Mouse (Mus musculus): ENCODE results near the gene Klc4.

Gene Klc4

GRCm38 (mm10) chr17:46589635-46590314, 56.0 kb downstream of the Klc4 start:
- DNase-seq (ENCODE audit: inconsistent ontology term), result no peak

DNA sequence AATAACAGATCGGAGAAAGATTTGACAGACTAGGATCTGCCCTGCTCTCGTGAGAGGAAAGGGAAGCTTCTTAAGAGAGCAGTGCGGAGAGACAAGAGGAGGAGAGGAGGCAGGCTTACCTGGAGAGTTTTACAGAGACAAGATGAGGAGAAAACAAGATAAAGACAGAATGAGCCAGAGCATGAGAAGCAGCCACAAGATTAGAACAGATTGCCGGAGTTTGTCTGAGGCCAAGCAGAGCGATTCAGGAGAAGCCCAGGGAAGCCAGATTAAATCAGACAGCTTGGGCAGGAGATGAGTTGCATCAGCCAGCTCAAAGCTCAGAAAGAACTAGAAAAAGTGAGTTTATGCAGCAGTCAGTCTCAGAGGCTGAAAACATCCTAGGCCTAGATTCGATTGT, 56.9 kb downstream of the Klc4 start:
- no peak for DNase-seq (ENCODE audit: inconsistent ontology term)

- DNase-seq (ENCODE audit: inconsistent ontology term), result no peak
Measured at GRCm38 (mm10) chr17:46588173-46588572, 57.6 kb downstream of the Klc4 start.

DNA sequence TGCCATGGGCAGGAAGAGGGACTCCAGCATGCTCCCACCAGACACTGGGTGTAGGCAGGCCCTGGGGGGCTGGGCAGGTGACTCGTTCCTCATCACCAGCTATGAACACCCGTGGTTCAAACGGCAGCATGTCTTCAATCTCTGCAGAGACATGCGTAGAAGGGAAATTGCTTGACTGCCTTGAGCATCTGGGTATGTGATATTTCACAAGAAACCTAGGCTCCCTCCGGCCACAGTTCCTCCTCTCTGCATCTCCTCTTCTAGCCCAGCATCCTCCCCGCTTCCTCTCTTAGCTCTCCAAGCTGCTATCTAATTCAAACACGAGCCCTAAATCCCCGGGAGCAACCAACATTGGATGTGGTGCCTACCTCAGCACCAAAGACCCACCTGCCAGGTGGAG, 59.5 kb downstream of the Klc4 start:
- DNase-seq (ENCODE audit: inconsistent ontology term), result no peak

All from Muller cell, postnatal 12 days (primary cell).